Mouse (Mus musculus) limb, embryonic 14.5 days (tissue): ENCODE measurements around the gene Mfap5. TPM values are rescaled to one million over a fixed set of nuclear protein-coding genes. Genes with fewer than 3 reads are reported as not detected.
"Not testable (repeated sequence)": the region's sequence is repeated elsewhere in the genome, so short reads cannot be mapped to it uniquely, and the experiment has no call there.

Experiments used
- ATAC-seq: fragments of 200-750 bp; cut with Nextera tagmentation; 2 replicates; pipeline ENCODE4 v1.8.0; 2017; ENCODE audit warnings: low read depth, moderate number of reproducible peaks, moderate TSS enrichment; ENCODE audit not compliant: low FRiP score
- DNase-seq: peaks from one replicate; pipeline ENCODE4 v3.0.0-alpha.2; 2015; ENCODE audit warnings: low spot score
- H3K27ac ChIP-seq: fragments of 300-500 bp; sonication (generic); replicated peaks from 2 replicates; pipeline ENCODE4 v1.5.1; 2014; ENCODE audit warnings: low read depth, mild to moderate bottlenecking, low read length, moderate library complexity, mixed read lengths
- H3K27me3 ChIP-seq: fragments of 300-500 bp; sonication (generic); 2 replicates; pipeline ENCODE4 v1.6.1; 2014; ENCODE audit warnings: low read length, mixed read lengths; ENCODE audit not compliant: control insufficient read depth, insufficient read depth
- H3K36me3 ChIP-seq: fragments of 300-500 bp; sonication (generic); 2 replicates; pipeline ENCODE4 v1.6.1; 2014; ENCODE audit warnings: mild to moderate bottlenecking, low read length, moderate library complexity, mixed read lengths; ENCODE audit not compliant: control insufficient read depth, insufficient read depth
- H3K4me1 ChIP-seq: fragments of 300-500 bp; sonication (generic); 2 replicates; pipeline ENCODE4 v1.6.1; 2014; ENCODE audit warnings: antibody characterized with exemption, low read length, mixed read lengths; ENCODE audit not compliant: control insufficient read depth, insufficient read depth
- H3K4me2 ChIP-seq: fragments of 300-500 bp; sonication (generic); replicated peaks from 2 replicates; pipeline ENCODE4 v1.6.1; 2014; ENCODE audit warnings: low read depth, mild to moderate bottlenecking, low read length, moderate library complexity; ENCODE audit not compliant: severe bottlenecking
- H3K4me3 ChIP-seq: fragments of 300-500 bp; sonication (generic); replicated peaks from 2 replicates; pipeline ENCODE4 v1.5.1; 2014; ENCODE audit warnings: low read length
- H3K9ac ChIP-seq: fragments of 300-500 bp; sonication (generic); 2 replicates; pipeline ENCODE4 v1.6.1; 2014; ENCODE audit warnings: mild to moderate bottlenecking, low read depth, low read length, moderate library complexity; ENCODE audit not compliant: severe bottlenecking
- H3K9me3 ChIP-seq: fragments of 300-500 bp; sonication (generic); 2 replicates; pipeline ENCODE4 v1.6.1; 2016; ENCODE audit warnings: low read length; ENCODE audit not compliant: control insufficient read depth
- POLR2A ChIP-seq: fragments of 200-500 bp; IDR thresholded peaks from 2 replicates; pipeline ENCODE4 v1.8.0; 2012; ENCODE audit warnings: inconsistent platforms, mild to moderate bottlenecking, moderate library complexity, borderline replicate concordance; ENCODE audit not compliant: insufficient read depth, insufficient read length; ENCODE audit errors: extremely low read depth
- WGBS: fragments of 180-500 bp; shearing (Covaris S2); extraction: QIAGEN DNeasy Blood & Tissue Kit; methylation state at CpG from one replicate; pipeline ENCODE4 v1.1.7; 2014; 5-methylcytosine and 5-hydroxymethylcytosine counted together
- polyA plus RNA-seq, 2 experiments: library from polyadenylated mRNA; depleted of rRNA in 1 of 2; stranded (reverse) in 1 of 2; unstranded in 1 of 2; fragments of >200 nt; fragmentation: Nextera tagmentation in 1 of 2; extraction: Ambion mirVana in 1 of 2; gene quantifications; 2 replicates each; pipeline versions ENCODE4 v1.2.1 to v1.2.3; 2012 to 2014

The Mfap5 gene
- polyA plus RNA-seq, 2 experiments = 33.5 to 47.3 TPM

DNA sequence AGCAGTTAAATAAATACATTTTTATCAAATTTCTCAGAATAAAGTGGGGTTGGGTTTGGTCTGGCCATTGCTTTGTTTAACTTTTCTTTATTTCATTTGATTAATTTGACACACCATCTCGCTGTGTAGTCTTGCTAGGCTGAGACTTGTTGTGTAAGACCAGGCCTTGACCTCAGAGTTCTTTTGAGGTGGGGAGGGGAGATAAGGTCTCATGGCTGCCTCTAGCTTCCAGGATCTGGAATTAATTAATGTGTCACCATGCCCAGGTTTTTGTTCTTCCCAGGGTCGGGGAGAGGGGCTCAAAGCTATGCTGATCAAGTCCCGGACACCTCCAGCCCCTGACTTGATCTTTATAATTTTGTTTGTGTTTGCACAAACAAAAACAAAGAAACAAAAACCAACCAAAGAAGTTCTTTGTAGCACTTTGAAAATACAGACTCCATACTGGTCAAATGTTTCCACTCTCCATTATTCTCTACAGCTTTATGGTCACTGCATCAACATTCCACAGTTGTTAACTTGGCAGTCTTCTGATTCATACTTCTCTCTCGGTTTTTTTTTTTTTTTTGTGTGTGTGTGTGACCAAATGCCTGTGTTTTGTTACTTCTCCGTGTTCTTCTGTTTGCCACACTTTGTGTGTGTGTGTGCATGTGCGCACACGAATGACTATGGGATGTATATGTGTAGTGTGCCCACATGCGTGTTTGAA lies 26.0 kb downstream of the Mfap5 start:
- no peak for ATAC-seq
- no peak overlapping the region for H3K27ac ChIP-seq
- no peaks in the 10 kb centered on the region for H3K36me3 ChIP-seq
- no peak overlapping the region for H3K9ac ChIP-seq
- H3K4me2 ChIP-seq = no peak overlapping the region
- H3K27me3 ChIP-seq = no peaks in the 10 kb centered on the region
- no peaks in the 10 kb centered on the region for H3K9me3 ChIP-seq
- no peak for DNase-seq
- no peak overlapping the region for H3K4me3 ChIP-seq
- TF ChIP-seq POLR2A = no peak
- peaks cover 5% of the 10 kb centered on the region; the same call in 1 of the 2 replicates for H3K4me1 ChIP-seq
- WGBS = 59% methylated on average over 8 of the region's 8 CpGs

DNA sequence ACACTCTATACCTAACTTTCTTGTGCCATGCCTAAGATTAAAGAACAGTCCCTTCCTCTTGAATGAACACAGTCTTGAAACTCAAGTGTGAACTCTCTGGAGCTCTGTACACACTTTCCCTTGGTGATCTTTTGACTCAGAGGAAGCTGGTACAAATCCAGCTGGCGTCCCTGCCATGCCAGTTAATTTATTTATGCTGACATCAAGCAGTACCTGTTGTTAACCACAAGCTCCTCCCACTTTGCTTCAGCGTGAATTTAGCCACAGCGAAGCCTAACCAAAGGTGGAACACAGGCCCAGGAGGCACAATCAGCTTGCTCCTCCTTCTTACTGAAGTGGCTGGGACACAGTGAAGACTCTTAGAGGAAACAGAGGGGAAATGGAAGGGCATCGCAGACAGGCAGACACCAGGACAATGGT lies 27.2 kb downstream of the Mfap5 start:
- DNase-seq (peak; percentile 27), ATAC-seq (no peak)
- peaks cover 5% of the 10 kb centered on the region; the same call in 1 of the 2 replicates for H3K4me1 ChIP-seq
- no peaks in the 10 kb centered on the region for H3K36me3 ChIP-seq
- 14% methylated on average over 4 of the region's 4 CpGs for WGBS
- H3K27ac ChIP-seq = no peak overlapping the region
- H3K4me2 ChIP-seq = peak overlapping the region; percentile 24; the same call in 1 of the 2 replicates
- no peak for TF ChIP-seq POLR2A
- H3K27me3 ChIP-seq = no peaks in the 10 kb centered on the region
- H3K4me3 ChIP-seq = no peak overlapping the region
- H3K9me3 ChIP-seq = no peaks in the 10 kb centered on the region
- no peak overlapping the region for H3K9ac ChIP-seq

DNA sequence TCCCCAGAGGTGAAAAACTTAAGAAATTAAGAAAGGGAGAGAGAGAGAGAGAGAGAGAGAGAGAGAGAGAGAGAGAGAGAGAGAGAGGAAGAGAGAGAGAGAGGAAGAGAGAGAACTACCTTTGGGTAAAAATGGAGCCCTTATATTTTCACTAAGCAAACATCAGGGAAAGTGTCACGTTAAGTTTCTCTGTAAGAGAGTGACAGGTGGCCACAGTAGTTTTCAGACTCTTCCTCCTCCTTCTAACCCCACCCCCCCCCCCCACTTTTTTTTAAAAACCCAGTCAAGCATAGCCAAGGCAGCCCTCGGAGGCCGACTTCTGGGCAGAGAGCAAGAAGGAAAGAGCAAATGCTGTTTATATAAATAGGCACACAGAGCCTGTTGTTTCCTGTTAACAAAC lies 28.4 kb downstream of the Mfap5 start:
- 53% methylated on average over 3 of the region's 3 CpGs for WGBS

GRCm38 (mm10) chr6:122539564-122539963 lies 33.9 kb downstream of the Mfap5 start:
- Histone ChIP-seq H3K36me3 (no peaks in the 10 kb centered on the region), H3K27ac (no peak overlapping the region), H3K4me1 (no peaks in the 10 kb centered on the region), H3K9me3 (no peaks in the 10 kb centered on the region), H3K27me3 (no peaks in the 10 kb centered on the region), H3K9ac (no peak overlapping the region), H3K4me2 (no peak overlapping the region), H3K4me3 (no peak overlapping the region)
- 90% methylated on average over 9 of the region's 9 CpGs for WGBS
- DNase-seq (no peak), ATAC-seq (no peak)
- TF ChIP-seq POLR2A = no peak

More for the DNA sequence above, 28.4 kb downstream of the Mfap5 start:
- Histone ChIP-seq H3K36me3 (no peaks in the 10 kb centered on the region), H3K4me2 (no peak overlapping the region), H3K9ac (no peak overlapping the region), H3K27ac (no peak overlapping the region), H3K4me3 (no peak overlapping the region), H3K4me1 (peaks cover 5% of the 10 kb centered on the region; the same call in 1 of the 2 replicates), H3K27me3 (no peaks in the 10 kb centered on the region), H3K9me3 (no peaks in the 10 kb centered on the region)
- TF ChIP-seq POLR2A = no peak
- no peak for ATAC-seq
- no peak for DNase-seq

DNA sequence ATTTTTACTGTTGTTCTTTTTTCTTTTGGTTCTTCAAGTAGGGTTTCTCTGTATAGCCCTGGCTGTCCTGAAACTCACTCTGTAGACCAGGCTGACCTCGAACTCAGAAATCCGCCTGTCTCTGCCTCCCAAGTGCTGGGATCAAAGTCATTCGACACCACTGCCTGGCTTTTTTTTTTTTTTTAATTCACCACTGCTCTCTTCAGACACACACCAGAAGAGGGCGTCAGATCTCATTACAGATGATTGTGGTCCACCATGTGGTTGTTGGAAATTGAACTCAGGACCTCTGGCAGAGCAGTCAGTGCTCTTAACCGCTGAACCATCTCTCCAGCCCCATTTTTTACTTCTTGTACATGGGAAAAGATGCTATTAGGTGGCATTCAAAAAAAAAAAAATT lies 36.8 kb downstream of the Mfap5 start:
- H3K9me3 ChIP-seq, H3K4me2 ChIP-seq, H3K4me3 ChIP-seq, ATAC-seq, H3K27me3 ChIP-seq, DNase-seq, H3K36me3 ChIP-seq, H3K9ac ChIP-seq, H3K27ac ChIP-seq: not testable (repeated sequence)
- 74% methylated on average over 5 of the region's 5 CpGs for WGBS
- H3K4me1 ChIP-seq = peaks cover 16% of the 10 kb centered on the region
